Comparison of ENCODE assay signal across 30 mouse cellular contexts in genomic region chr3:153121934-153122333, GRCm38 (mm10).
A peak's percentile ranks its signal among the peaks of the same experiment; 100 is the strongest.
DNase-seq lines count a peak whose midpoint lies in the region; ATAC-seq and TF ChIP-seq lines count a peak whose summit lies in the region.
"Had no signal": no experiment of that assay in that cellular context is flagged by ENCODE, and none has a peak within 500 bp of the region (broad histone marks: within the 10 kb centered on the region; RNA-seq: fewer than 3 reads in every experiment).

No protein-coding gene starts in this region.

- H3K4me1 ChIP-seq in embryonic facial prominence, embryonic 13.5 days: peaks cover 4% of the 10 kb centered on the region; the same call in 1 of the 2 replicates
- no peaks in the 10 kb centered on the region for H3K4me1 ChIP-seq in embryonic facial prominence, embryonic 10.5 days
- H3K4me1 ChIP-seq in heart, adult 2 months (ENCODE audit: control insufficient read depth, insufficient read depth, low read length): no peaks in the 10 kb centered on the region
- no peaks in the 10 kb centered on the region for H3K4me1 ChIP-seq in embryonic facial prominence, embryonic 15.5 days
- H3K4me1 ChIP-seq: embryonic facial prominence, embryonic 12.5 days; heart, embryonic 12.5 days; hindbrain, embryonic 15.5 days; limb, embryonic 12.5 days; lung, embryonic 15.5 days; neural tube, embryonic 15.5 days had no signal

- TF ChIP-seq POLR2A in heart, adult 2 months (IDR thresholded peaks at IDR 0.05; ENCODE audit: insufficient read depth, low read depth, low read length): no peak

- TF ChIP-seq CTCF in heart, adult 2 months (IDR thresholded peaks at IDR 0.05): no peak

- H3K4me2 ChIP-seq in embryonic facial prominence, embryonic 13.5 days: peak overlapping the region; percentile 22; the same call in 1 of the 2 replicates
- H3K4me2 ChIP-seq in embryonic facial prominence, embryonic 15.5 days (replicated peaks): peak overlapping the region; percentile 13; the same call in 1 of the 2 replicates
- H3K4me2 ChIP-seq: embryonic facial prominence, embryonic 12.5 days; heart, embryonic 12.5 days; hindbrain, embryonic 15.5 days; limb, embryonic 12.5 days; liver, embryonic 15.5 days; lung, embryonic 15.5 days; neural tube, embryonic 15.5 days had no signal

- 57% methylated on average over 10 of the region's 10 CpGs for WGBS in embryonic facial prominence, embryonic 13.5 days
- 89% methylated on average over 10 of the region's 10 CpGs for WGBS in embryonic facial prominence, embryonic 10.5 days
- WGBS in heart, adult 2 months: 76% methylated on average over 10 of the region's 10 CpGs
- 60% methylated on average over 10 of the region's 10 CpGs for WGBS in embryonic facial prominence, embryonic 15.5 days

- DNase-seq in embryonic facial prominence, embryonic 10.5 days (ENCODE audit: low spot score): no peak
- DNase-seq in heart, postnatal 10 days: peak; percentile 3 to 4
- DNase-seq in heart, adult 2 months: no peak
- peak; percentile 3 for DNase-seq in lung, postnatal 36 days
- no peak for DNase-seq in lung, adult 18-20 months
- DNase-seq in heart, adult 11 months: no peak
- DNase-seq: adrenal gland, adult 2 months; adrenal gland, postnatal 36 days; cerebellum, adult 11 months; cerebellum, adult 9-10 months; cerebellum, postnatal 36 days; gastrocnemius, postnatal 25 days; heart, adult 18-20 months; kidney, postnatal 14 days; midbrain, embryonic 14.5 days; retina, postnatal 1 day; thymus, postnatal 4 days had no signal

- H3K9me3 ChIP-seq in embryonic facial prominence, embryonic 13.5 days: no peaks in the 10 kb centered on the region
- no peaks in the 10 kb centered on the region for H3K9me3 ChIP-seq in embryonic facial prominence, embryonic 10.5 days
- H3K9me3 ChIP-seq in embryonic facial prominence, embryonic 15.5 days (replicated peaks): no peaks in the 10 kb centered on the region
- H3K9me3 ChIP-seq: embryonic facial prominence, embryonic 12.5 days; heart, embryonic 12.5 days; hindbrain, embryonic 15.5 days; limb, embryonic 12.5 days; liver, embryonic 15.5 days; lung, embryonic 15.5 days; neural tube, embryonic 15.5 days had no signal

- ATAC-seq in embryonic facial prominence, embryonic 13.5 days (ENCODE audit: insufficient number of reproducible peaks, insufficient read depth, low FRiP score, low TSS enrichment, low read depth): no peak
- peak; percentile 19; the same call in 1 of the 2 replicates for ATAC-seq in embryonic facial prominence, embryonic 15.5 days (ENCODE audit: insufficient number of reproducible peaks, low FRiP score, low TSS enrichment, low read depth)
- ATAC-seq: activated CD4-positive, CD25-positive, alpha-beta regulatory T cell, adult 4 months; inflammation-experienced regulatory T-cells, adult 6 months had no signal

- no peak overlapping the region for H3K27ac ChIP-seq in embryonic facial prominence, embryonic 13.5 days
- no peak overlapping the region for H3K27ac ChIP-seq in embryonic facial prominence, embryonic 10.5 days (replicated peaks)
- no peak overlapping the region for H3K27ac ChIP-seq in heart, adult 2 months
- H3K27ac ChIP-seq in embryonic facial prominence, embryonic 15.5 days (replicated peaks): no peak overlapping the region
- H3K27ac ChIP-seq: embryonic facial prominence, embryonic 12.5 days; hindbrain, embryonic 15.5 days; limb, embryonic 12.5 days; liver, embryonic 15.5 days; lung, embryonic 15.5 days; macrophage; neural tube, embryonic 15.5 days had no signal

- H3K9ac ChIP-seq in embryonic facial prominence, embryonic 13.5 days: no peak overlapping the region
- H3K9ac ChIP-seq in heart, adult 2 months (ENCODE audit: low read depth, low read length): no peak overlapping the region
- H3K9ac ChIP-seq in embryonic facial prominence, embryonic 15.5 days: no peak overlapping the region
- H3K9ac ChIP-seq: embryonic facial prominence, embryonic 12.5 days; heart, embryonic 12.5 days; hindbrain, embryonic 15.5 days; limb, embryonic 12.5 days; liver, embryonic 15.5 days; lung, embryonic 15.5 days; neural tube, embryonic 15.5 days had no signal

- H3K79me2 ChIP-seq in heart, adult 2 months (replicated peaks; ENCODE audit: control insufficient read depth, insufficient read depth, low read length): no peaks in the 10 kb centered on the region

- TF ChIP-seq EP300 in heart, adult 2 months (IDR thresholded peaks at IDR 0.05; ENCODE audit: insufficient read depth, low read depth, low read length): no peak

- intact Hi-C loops in heart, postnatal 10 days (cut with DNase I): no loop called here
- intact Hi-C loops in heart, adult 2 months (cut with DNase I): no loop called here

- H3K4me3 ChIP-seq in embryonic facial prominence, embryonic 13.5 days: no peak overlapping the region
- H3K4me3 ChIP-seq in embryonic facial prominence, embryonic 10.5 days: no peak overlapping the region
- no peak overlapping the region for H3K4me3 ChIP-seq in heart, adult 2 months
- H3K4me3 ChIP-seq in embryonic facial prominence, embryonic 15.5 days (replicated peaks): no peak overlapping the region
- H3K4me3 ChIP-seq: embryonic facial prominence, embryonic 12.5 days; heart, embryonic 12.5 days; hindbrain, embryonic 15.5 days; limb, embryonic 12.5 days; liver, embryonic 15.5 days; lung, embryonic 15.5 days; neural tube, embryonic 15.5 days had no signal

- H3K36me3 ChIP-seq in embryonic facial prominence, embryonic 13.5 days: no peaks in the 10 kb centered on the region
- no peaks in the 10 kb centered on the region for H3K36me3 ChIP-seq in embryonic facial prominence, embryonic 10.5 days (replicated peaks)
- H3K36me3 ChIP-seq in heart, adult 2 months (ENCODE audit: control insufficient read depth, insufficient read depth, low read length): no peaks in the 10 kb centered on the region
- no peaks in the 10 kb centered on the region for H3K36me3 ChIP-seq in embryonic facial prominence, embryonic 15.5 days
- H3K36me3 ChIP-seq: embryonic facial prominence, embryonic 12.5 days; heart, embryonic 12.5 days; hindbrain, embryonic 15.5 days; limb, embryonic 12.5 days; liver, embryonic 15.5 days; lung, embryonic 15.5 days; neural tube, embryonic 15.5 days had no signal

- H3K27me3 ChIP-seq in embryonic facial prominence, embryonic 13.5 days: no peaks in the 10 kb centered on the region
- H3K27me3 ChIP-seq in embryonic facial prominence, embryonic 10.5 days (replicated peaks; ENCODE audit: low read depth, poor library complexity, severe bottlenecking): no peaks in the 10 kb centered on the region
- H3K27me3 ChIP-seq in heart, adult 2 months (ENCODE audit: control insufficient read depth, insufficient read depth, low read length): no peaks in the 10 kb centered on the region
- no peaks in the 10 kb centered on the region for H3K27me3 ChIP-seq in embryonic facial prominence, embryonic 15.5 days
- H3K27me3 ChIP-seq: CH12.LX; embryonic facial prominence, embryonic 12.5 days; heart, embryonic 12.5 days; hindbrain, embryonic 15.5 days; limb, embryonic 12.5 days; liver, embryonic 15.5 days; lung, embryonic 15.5 days; neural tube, embryonic 15.5 days had no signal

Comparison
In these comparisons a context has a peak if more than half of its experiments do, and no peak if none do; other contexts are left out.
1. DNase-seq: peak in heart, postnatal 10 days (2 of 2) and lung, postnatal 36 days (single experiment); none in embryonic facial prominence, embryonic 10.5 days (single experiment), heart, adult 2 months (0 of 2), lung, adult 18-20 months (0 of 2) and heart, adult 11 months (single experiment).